Mouse (Mus musculus) left cerebral cortex, adult 2 months (tissue): ENCODE results near the gene Aak1. TPM values are rescaled to one million over a fixed set of nuclear protein-coding genes. Genes with fewer than 3 reads are reported as not detected.

ENCODE experiments used
- DNase-seq, 2 experiments: peaks; one replicate each; pipeline ENCODE4 v3.0.0; 2021 to 2022; ENCODE audit warnings: low spot score in 2 of 2, mixed read lengths in 1 of 2; ENCODE audit errors: extremely low spot score in 1 of 2
- H3K27ac ChIP-seq: fragments of 200-600 bp; 2 replicates; pipeline ENCODE4 v1.8.1; 2022
- H3K4me3 ChIP-seq: fragments of 200-600 bp; 2 replicates; pipeline ENCODE4 v1.8.1; 2022
- CTCF ChIP-seq: fragments of 200-600 bp; IDR thresholded peaks from 2 replicates; pipeline ENCODE4 v1.8.1; 2022; ENCODE audit warnings: antibody characterized with exemption, mild to moderate bottlenecking, moderate library complexity
- intact Hi-C: fragments of 180-260 bp; cut with DNase I; formaldehyde crosslinking; loops from one replicate; pipeline ENCODE4 v1.15.1; 2025
- total RNA-seq, 2 experiments: library from RNA; stranded (reverse); gene quantifications; 2 replicates each; pipeline ENCODE4 v1.2.3; 2021

The Aak1 gene
- total RNA-seq, 2 experiments from 2014 or later, result 442 to 463 TPM

- intact Hi-C loops, result no loop called here
- H3K27ac ChIP-seq, result no peak overlapping the region
- TF ChIP-seq CTCF, result no peak
- no peak overlapping the region for H3K4me3 ChIP-seq
- no peak for DNase-seq
Measured at GRCm38 (mm10) chr6:86905500-86905899, 56.2 kb downstream of the Aak1 start.

GRCm38 (mm10) chr6:86907191-86907590 is 57.9 kb downstream of the Aak1 start:
- no peak for TF ChIP-seq CTCF
- Histone ChIP-seq H3K27ac (no peak overlapping the region), H3K4me3 (no peak overlapping the region)
- intact Hi-C loops, result no loop called here
- DNase-seq, result no peak

- intact Hi-C loops, result no loop called here
- no peak for DNase-seq
- no peak overlapping the region for H3K4me3 ChIP-seq
- no peak overlapping the region for H3K27ac ChIP-seq
- TF ChIP-seq CTCF, result no peak
Measured at GRCm38 (mm10) chr6:86908561-86909150, 59.3 kb downstream of the Aak1 start.

GRCm38 (mm10) chr6:86909881-86910280 is 60.6 kb downstream of the Aak1 start:
- DNase-seq, result no peak
- no peak overlapping the region for H3K27ac ChIP-seq
- H3K4me3 ChIP-seq, result no peak overlapping the region
- intact Hi-C loops, result no loop called here
- TF ChIP-seq CTCF, result no peak

GRCm38 (mm10) chr6:86916157-86916820 is 67.0 kb downstream of the Aak1 start:
- no peak for TF ChIP-seq CTCF
- intact Hi-C loops, result no loop called here
- H3K27ac ChIP-seq, result peak overlapping the region; percentile 82
- no peak overlapping the region for H3K4me3 ChIP-seq
- DNase-seq, result no peak

- no peak for TF ChIP-seq CTCF
- intact Hi-C loops, result loop anchor here (1.0 kb wide), 1 partner anchor 67 kb away; no protein-coding TSS in a partner anchor
- H3K4me3 ChIP-seq, result no peak overlapping the region
- H3K27ac ChIP-seq, result peak overlapping the region; percentile 82
- peak in 1 of 2 experiments; percentile 40 for DNase-seq
Measured at GRCm38 (mm10) chr6:86917231-86917630, 67.9 kb downstream of the Aak1 start.

GRCm38 (mm10) chr6:86918058-86918835 is 68.9 kb downstream of the Aak1 start:
- no peak for DNase-seq
- intact Hi-C loops, result no loop called here
- Histone ChIP-seq H3K4me3 (no peak overlapping the region), H3K27ac (peak overlapping the region; percentile 82)
- no peak for TF ChIP-seq CTCF

- no peak overlapping the region for H3K4me3 ChIP-seq
- peak; percentile 80 for TF ChIP-seq CTCF
- intact Hi-C loops, result loop anchor here (1.0 to 5.0 kb wide), 2 partner anchors 109 to 175 kb away; no protein-coding TSS in a partner anchor
- DNase-seq, result peak; percentile 57
- H3K27ac ChIP-seq, result no peak overlapping the region
Measured at GRCm38 (mm10) chr6:86921880-86922279, 72.6 kb downstream of the Aak1 start.

GRCm38 (mm10) chr6:86924746-86925145 is 75.4 kb downstream of the Aak1 start:
- no peak for DNase-seq
- Histone ChIP-seq H3K27ac (no peak overlapping the region), H3K4me3 (no peak overlapping the region)
- TF ChIP-seq CTCF, result no peak
- intact Hi-C loops, result loop anchor here (5.0 kb wide), 1 partner anchor 177 kb away; no protein-coding TSS in a partner anchor

- intact Hi-C loops, result no loop called here
- Histone ChIP-seq H3K4me3 (no peak overlapping the region), H3K27ac (no peak overlapping the region; the same call in 1 of the 2 replicates)
- DNase-seq, result no peak
- TF ChIP-seq CTCF, result no peak
Measured at GRCm38 (mm10) chr6:86934541-86934940, 85.2 kb downstream of the Aak1 start.

- intact Hi-C loops, result no loop called here
- no peak overlapping the region for H3K27ac ChIP-seq
- no peak overlapping the region for H3K4me3 ChIP-seq
- DNase-seq, result no peak
- TF ChIP-seq CTCF, result no peak
Measured at GRCm38 (mm10) chr6:86939797-86940196, 90.5 kb downstream of the Aak1 start.

GRCm38 (mm10) chr6:86940966-86941365 is 91.6 kb downstream of the Aak1 start:
- no peak overlapping the region for H3K4me3 ChIP-seq
- DNase-seq, result no peak
- TF ChIP-seq CTCF, result no peak
- intact Hi-C loops, result no loop called here
- no peak overlapping the region for H3K27ac ChIP-seq
